25 mouse cellular contexts compared by ENCODE assay signal in genomic region chr1:137935746-137936145, GRCm38 (mm10).
DNase-seq lines count a peak whose midpoint lies in the region; ATAC-seq and TF ChIP-seq lines count a peak whose summit lies in the region.
"Had no signal": no experiment of that assay in that cellular context is flagged by ENCODE, and none has a peak within 500 bp of the region (broad histone marks: within the 10 kb centered on the region; RNA-seq: fewer than 3 reads in every experiment).

No protein-coding gene starts in this region.

- H3K9me3 ChIP-seq in limb, embryonic 13.5 days, result no peaks in the 10 kb centered on the region
- no peaks in the 10 kb centered on the region for H3K9me3 ChIP-seq in limb, embryonic 10.5 days (replicated peaks)
- no peaks in the 10 kb centered on the region for H3K9me3 ChIP-seq in kidney, embryonic 16.5 days (ENCODE audit: low read length)
- H3K9me3 ChIP-seq: embryonic facial prominence, embryonic 10.5 days; forebrain, embryonic 10.5 days; heart, embryonic 10.5 days; hindbrain, embryonic 12.5 days had no signal

- CTCF ChIA-PET in Patski (lab: Charles Lee), result interaction anchor here (1.2 to 2.8 kb wide), 3 partner anchors 7 to 15 kb away, joined by 3 to 7 read pairs (median 5); no protein-coding TSS in a partner anchor

- no peak for ATAC-seq in limb, embryonic 13.5 days (ENCODE audit: low FRiP score, low read depth)
- peak; percentile 31 for ATAC-seq in Patski
- ATAC-seq in kidney, embryonic 16.5 days (ENCODE audit: low FRiP score, low TSS enrichment), result no peak
- ATAC-seq: CD4-positive, CD25-positive, alpha-beta regulatory T cell, adult 4 months; forebrain, embryonic 14.5 days; hindbrain, embryonic 16.5 days had no signal

- H3K9ac ChIP-seq in limb, embryonic 13.5 days, result no peak overlapping the region
- H3K9ac ChIP-seq in kidney, embryonic 16.5 days (replicated peaks; ENCODE audit: low read length), result no peak overlapping the region
- H3K9ac ChIP-seq: hindbrain, embryonic 12.5 days had no signal

- in situ Hi-C loops in Patski (cut with MboI; ENCODE audit: low pct_unique_long_range_greater_than_20kb), result no loop called here

- no peak overlapping the region for H3K4me2 ChIP-seq in limb, embryonic 13.5 days (replicated peaks)
- H3K4me2 ChIP-seq in kidney, embryonic 16.5 days (replicated peaks; ENCODE audit: low read depth, low read length), result no peak overlapping the region
- H3K4me2 ChIP-seq: hindbrain, embryonic 12.5 days had no signal

- no peak for TF ChIP-seq CTCF in Patski (IDR thresholded peaks at IDR 0.05)

- H3K36me3 ChIP-seq in limb, embryonic 13.5 days, result peaks cover 55% of the 10 kb centered on the region
- peaks cover 78% of the 10 kb centered on the region for H3K36me3 ChIP-seq in limb, embryonic 10.5 days
- peaks cover 30% of the 10 kb centered on the region for H3K36me3 ChIP-seq in kidney, embryonic 16.5 days (ENCODE audit: insufficient read depth, low read length)
- H3K36me3 ChIP-seq: G1E had no signal

- no peak for DNase-seq in limb, embryonic 10.5 days (ENCODE audit: low spot score)
- DNase-seq in 3T3-L1 (ENCODE audit: low read depth, low spot score) (peak; percentile 65), Patski (ENCODE audit: low read depth, low spot score) (no peak)
- DNase-seq in adrenal gland, adult 2 months, result no peak
- DNase-seq in left cerebral cortex, postnatal 25 days (ENCODE audit: low spot score in 2 of 2), result no peak
- DNase-seq: adrenal gland, adult 8-10 months; adrenal gland, postnatal 36 days; B cell, adult 2 months; cerebellum, adult 2 months; cerebellum, postnatal 10 days; gastrocnemius, postnatal 10 days; heart, adult 18-20 months; heart, postnatal 10 days; heart, postnatal 4 days had no signal

- intact Hi-C loops in left cerebral cortex, postnatal 25 days (cut with DNase I), result no loop called here

- WGBS in limb, embryonic 13.5 days, result 80% methylated on average over 4 of the region's 4 CpGs
- 87% methylated on average over 4 of the region's 4 CpGs for WGBS in limb, embryonic 10.5 days
- WGBS in kidney, embryonic 16.5 days, result 81% methylated on average over 4 of the region's 4 CpGs

- no peaks in the 10 kb centered on the region for H3K27me3 ChIP-seq in limb, embryonic 13.5 days
- no peaks in the 10 kb centered on the region for H3K27me3 ChIP-seq in limb, embryonic 10.5 days (ENCODE audit: low read depth, poor library complexity, severe bottlenecking)
- no peaks in the 10 kb centered on the region for H3K27me3 ChIP-seq in Patski
- H3K27me3 ChIP-seq in kidney, embryonic 16.5 days (ENCODE audit: insufficient read depth, low read length), result no peaks in the 10 kb centered on the region
- H3K27me3 ChIP-seq: hindbrain, embryonic 12.5 days had no signal

- peaks cover 10% of the 10 kb centered on the region; the same call in 1 of the 2 replicates for H3K4me1 ChIP-seq in limb, embryonic 13.5 days
- H3K4me1 ChIP-seq in limb, embryonic 10.5 days, result peaks cover 10% of the 10 kb centered on the region
- H3K4me1 ChIP-seq in kidney, embryonic 16.5 days (ENCODE audit: insufficient read depth, low read length), result no peaks in the 10 kb centered on the region
- H3K4me1 ChIP-seq: heart, embryonic 10.5 days had no signal

- H3K27ac ChIP-seq in limb, embryonic 13.5 days, result 0 out of 2 replicates have a peak overlapping the region, but pooled peaks have one; percentile 10
- no peak overlapping the region for H3K27ac ChIP-seq in limb, embryonic 10.5 days
- no peak overlapping the region for H3K27ac ChIP-seq in kidney, embryonic 16.5 days (ENCODE audit: low read length)
- H3K27ac ChIP-seq: embryonic facial prominence, embryonic 10.5 days; forebrain, embryonic 10.5 days; heart, embryonic 10.5 days; hindbrain, embryonic 12.5 days had no signal

- no peak overlapping the region for H3K4me3 ChIP-seq in limb, embryonic 13.5 days
- no peak overlapping the region for H3K4me3 ChIP-seq in limb, embryonic 10.5 days
- H3K4me3 ChIP-seq in kidney, embryonic 16.5 days (ENCODE audit: low read length), result no peak overlapping the region
- H3K4me3 ChIP-seq: embryonic facial prominence, embryonic 10.5 days; erythroblast, embryonic 14.5 days; forebrain, embryonic 10.5 days; heart, embryonic 10.5 days; hindbrain, embryonic 12.5 days had no signal

- POLR2A ChIA-PET in Patski (lab: Charles Lee), result no interaction called here
